Mouse (Mus musculus): ENCODE results near the gene Slit3.

The Slit3 gene

GRCm38 (mm10) chr11:35125108-35125490 is 4.1 kb downstream of the Slit3 start:
- DNase-seq = peak; percentile 96

GRCm38 (mm10) chr11:35131740-35132139 is 10.7 kb downstream of the Slit3 start:
- DNase-seq = peak; percentile 91

- no peak for DNase-seq
Observed at GRCm38 (mm10) chr11:35136625-35137024, 15.6 kb downstream of the Slit3 start.

- DNase-seq = no peak
Observed at GRCm38 (mm10) chr11:35140092-35140491, 19.1 kb downstream of the Slit3 start.

- no peak for DNase-seq
Observed at GRCm38 (mm10) chr11:35142202-35142601, 21.2 kb downstream of the Slit3 start.

GRCm38 (mm10) chr11:35142698-35143360 is 21.8 kb downstream of the Slit3 start:
- no peak for DNase-seq

GRCm38 (mm10) chr11:35147818-35148445 is 26.9 kb downstream of the Slit3 start:
- DNase-seq = no peak

- DNase-seq = no peak
Observed at GRCm38 (mm10) chr11:35151539-35151951, 30.5 kb downstream of the Slit3 start.

- DNase-seq = no peak
Observed at GRCm38 (mm10) chr11:35152875-35153274, 31.9 kb downstream of the Slit3 start.

GRCm38 (mm10) chr11:35154449-35154848 is 33.4 kb downstream of the Slit3 start:
- DNase-seq = no peak

- no peak for DNase-seq
Observed at GRCm38 (mm10) chr11:35155281-35155680, 34.3 kb downstream of the Slit3 start.

- no peak for DNase-seq
Observed at GRCm38 (mm10) chr11:35156676-35157075, 35.7 kb downstream of the Slit3 start.

GRCm38 (mm10) chr11:35160682-35161211 is 39.7 kb downstream of the Slit3 start:
- no peak for DNase-seq

GRCm38 (mm10) chr11:35163396-35163795 is 42.4 kb downstream of the Slit3 start:
- DNase-seq = peak; percentile 57

- DNase-seq = peak; percentile 58
Observed at GRCm38 (mm10) chr11:35167176-35167575, 46.2 kb downstream of the Slit3 start.

GRCm38 (mm10) chr11:35171505-35171904 is 50.5 kb downstream of the Slit3 start:
- no peak for DNase-seq

- no peak for DNase-seq
Observed at GRCm38 (mm10) chr11:35177564-35177963, 56.5 kb downstream of the Slit3 start.

- DNase-seq = no peak
Observed at GRCm38 (mm10) chr11:35178144-35178817, 57.3 kb downstream of the Slit3 start.

- no peak for DNase-seq
Observed at GRCm38 (mm10) chr11:35179305-35179704, 58.3 kb downstream of the Slit3 start.

GRCm38 (mm10) chr11:35182887-35183286 is 61.9 kb downstream of the Slit3 start:
- DNase-seq = peak; percentile 14

- DNase-seq = peak; percentile 72
Observed at GRCm38 (mm10) chr11:35194826-35195225, 73.8 kb downstream of the Slit3 start.

- DNase-seq = peak; percentile 93
Observed at GRCm38 (mm10) chr11:35196777-35197176, 75.8 kb downstream of the Slit3 start.

- peak; percentile 71 for DNase-seq
Observed at GRCm38 (mm10) chr11:35198537-35199088, 77.6 kb downstream of the Slit3 start.
